Mouse (Mus musculus) heart, adult 2 months (tissue): Measurements from ENCODE around the gene Gm45062. TPM values are rescaled to one million over a fixed set of nuclear protein-coding genes. Genes with fewer than 3 reads are reported as not detected.

Experiments used
- DNase-seq, 2 experiments: peaks; one replicate each; pipeline ENCODE4 v3.0.0; 2021
- H3K27ac ChIP-seq: fragments of 200-600 bp; 2 replicates; pipeline ENCODE4 v1.8.1; 2022
- H3K27me3 ChIP-seq: fragments of 200-500 bp; 2 replicates; pipeline ENCODE4 v1.6.1; 2012; ENCODE audit warnings: mild to moderate bottlenecking, low read length, inconsistent platforms, mixed read lengths; ENCODE audit not compliant: control insufficient read depth, insufficient read depth
- H3K36me3 ChIP-seq: fragments of 200-500 bp; 2 replicates; pipeline ENCODE4 v1.6.1; 2012; ENCODE audit warnings: low read length, inconsistent platforms; ENCODE audit not compliant: control insufficient read depth, insufficient read depth
- H3K4me1 ChIP-seq: fragments of 200-500 bp; 2 replicates; pipeline ENCODE4 v1.6.1; 2011; ENCODE audit warnings: low read length; ENCODE audit not compliant: control insufficient read depth, insufficient read depth
- H3K4me3 ChIP-seq: fragments of 200-600 bp; 2 replicates; pipeline ENCODE4 v1.8.1; 2022
- H3K79me2 ChIP-seq: fragments of 200-500 bp; replicated peaks from 2 replicates; pipeline ENCODE4 v1.6.1; 2012; ENCODE audit warnings: mild to moderate bottlenecking, inconsistent platforms, low read length, moderate library complexity, mixed read lengths; ENCODE audit not compliant: control insufficient read depth, insufficient read depth
- H3K9ac ChIP-seq: fragments of 200-500 bp; 2 replicates; pipeline ENCODE4 v1.6.1; 2012; ENCODE audit warnings: low read depth, mild to moderate bottlenecking, control low read depth, inconsistent platforms, low read length, mixed read lengths
- CTCF ChIP-seq: fragments of 200-600 bp; IDR thresholded peaks from 2 replicates; pipeline ENCODE4 v1.8.1; 2022; ENCODE audit warnings: antibody characterized with exemption, mild to moderate bottlenecking, moderate library complexity
- EP300 ChIP-seq: fragments of 200-500 bp; IDR thresholded peaks from 2 replicates; pipeline ENCODE4 v1.6.1; 2011; ENCODE audit warnings: low read depth, low read length, control low read depth; ENCODE audit not compliant: insufficient read depth
- POLR2A ChIP-seq: fragments of 200-500 bp; IDR thresholded peaks from 2 replicates; pipeline ENCODE4 v1.6.1; 2011; ENCODE audit warnings: mild to moderate bottlenecking, low read depth, low read length, control low read depth; ENCODE audit not compliant: insufficient read depth
- WGBS: fragments of 180-500 bp; shearing (Covaris S2); methylation state at CpG from one replicate; pipeline ENCODE4 v1.1.7; 2018; 5-methylcytosine and 5-hydroxymethylcytosine counted together
- intact Hi-C: fragments of 180-260 bp; cut with DNase I; formaldehyde crosslinking; loops from one replicate; pipeline ENCODE4 v1.15.1; 2025
- polyA plus RNA-seq: library from polyadenylated mRNA; depleted of rRNA; stranded (reverse); fragments of >200 nt; gene quantifications from 2 replicates; pipeline ENCODE4 v1.2.3, GENCODE M21; 2012
- total RNA-seq, 2 experiments: library from RNA; stranded (reverse); gene quantifications; 2 replicates each; pipeline ENCODE4 v1.2.3; 2021

Gm45062 gene
- total and polyA plus RNA-seq, 3 experiments, result 0.57 to 1.9 TPM; not detected in 1

DNA sequence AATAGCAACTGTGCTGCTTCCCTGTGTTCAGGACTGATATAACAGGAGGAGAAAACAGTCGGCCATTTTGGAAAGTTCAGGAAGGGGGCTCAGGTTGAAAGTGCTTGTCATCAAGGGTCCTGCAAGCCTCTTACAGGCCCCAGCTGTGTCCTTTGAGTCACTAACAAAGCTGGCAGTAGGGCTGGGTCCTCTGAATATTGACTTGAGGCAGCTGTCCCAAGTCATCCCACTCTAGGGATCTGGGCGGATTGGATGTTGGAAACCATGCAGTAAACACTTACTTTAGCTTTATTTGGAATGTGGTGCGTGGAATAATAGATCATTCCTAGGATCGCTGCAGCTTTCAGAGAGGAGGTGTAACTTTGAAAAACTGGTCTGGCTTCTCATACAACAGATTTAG lies 215.6 kb downstream of the Gm45062 start:
- intact Hi-C loops, result no loop called here
- DNase-seq, result no peak

DNA sequence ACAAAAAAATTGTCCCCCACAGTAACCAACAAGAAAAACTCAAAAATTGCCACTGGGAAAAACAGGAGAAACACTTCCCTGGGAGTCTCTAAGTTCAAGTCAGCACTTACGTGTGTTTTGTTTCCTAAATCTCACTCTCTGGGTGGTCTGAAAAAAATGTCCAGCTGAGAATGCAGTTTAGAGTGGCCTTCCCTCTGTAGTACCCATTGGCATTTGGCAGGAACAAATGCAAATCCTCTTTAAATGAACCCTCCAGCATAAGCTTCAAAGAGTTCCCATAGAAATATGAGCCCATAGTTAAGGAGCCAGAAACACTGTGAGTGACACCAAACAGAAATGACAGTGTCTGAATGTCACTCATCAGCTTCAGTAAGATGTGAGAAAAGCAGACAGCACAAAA lies 219.9 kb downstream of the Gm45062 start:
- no peak overlapping the region for H3K4me3 ChIP-seq
- no peaks in the 10 kb centered on the region for H3K27me3 ChIP-seq
- peaks cover 2% of the 10 kb centered on the region; the same call in 1 of the 2 replicates for H3K36me3 ChIP-seq
- no peak overlapping the region for H3K9ac ChIP-seq
- DNase-seq, result no peak
- intact Hi-C loops, result no loop called here
- no peak overlapping the region for H3K27ac ChIP-seq
- 77% methylated on average over 1 of the region's 1 CpGs for whole genome bisulfite sequencing
- TF ChIP-seq CTCF (no peak), EP300 (no peak), POLR2A (no peak)
- H3K79me2 ChIP-seq, result no peaks in the 10 kb centered on the region
- peaks cover 2% of the 10 kb centered on the region for H3K4me1 ChIP-seq

More for the DNA sequence above, 215.6 kb downstream of the Gm45062 start:
- Histone ChIP-seq H3K36me3 (peaks cover 9% of the 10 kb centered on the region), H3K27me3 (no peaks in the 10 kb centered on the region), H3K9ac (no peak overlapping the region), H3K79me2 (no peaks in the 10 kb centered on the region), H3K27ac (no peak overlapping the region), H3K4me1 (peaks cover 9% of the 10 kb centered on the region), H3K4me3 (no peak overlapping the region)
- 82% methylated on average over 4 of the region's 4 CpGs for WGBS
- TF ChIP-seq POLR2A, result no peak
- no peak for TF ChIP-seq EP300
- TF ChIP-seq CTCF, result no peak

DNA sequence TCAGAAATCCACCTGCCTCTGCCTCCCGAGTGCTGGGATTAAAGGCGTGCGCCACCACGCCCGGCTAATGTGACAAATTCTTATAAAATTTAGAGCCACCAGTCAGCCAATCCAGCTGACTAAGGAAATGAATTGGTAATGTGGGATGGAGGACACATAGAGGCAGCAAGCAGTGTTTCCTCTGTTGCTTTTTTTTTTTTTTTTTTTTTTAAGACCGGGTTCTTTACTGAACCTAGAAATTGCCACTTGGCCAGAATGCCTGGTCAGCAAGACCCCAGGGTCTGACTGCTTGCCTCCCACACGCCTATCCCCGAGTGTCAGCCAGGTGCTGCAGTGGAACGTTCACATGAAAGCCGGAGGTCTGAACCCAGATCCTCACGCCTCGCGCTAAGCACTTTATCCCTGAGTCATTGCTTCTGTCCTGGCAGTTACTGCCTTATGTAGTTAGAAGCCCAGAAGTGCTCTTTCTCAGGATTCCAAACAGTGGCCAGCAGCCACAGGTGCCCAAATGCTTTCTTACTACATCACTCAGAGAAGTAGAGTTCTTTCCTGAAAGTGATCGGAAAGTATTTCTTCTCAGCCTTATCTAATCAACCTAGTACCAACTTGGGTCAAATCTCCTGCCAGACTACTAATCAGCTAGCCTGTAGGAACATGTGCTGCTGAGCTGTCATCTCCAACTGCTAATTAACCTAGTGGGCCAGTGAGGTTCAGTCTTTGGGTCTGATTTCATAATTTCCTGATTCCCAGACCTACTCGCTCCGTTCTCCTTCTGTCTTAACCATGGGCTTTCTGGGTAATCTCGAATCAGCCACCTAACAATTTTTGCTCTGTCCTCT lies 225.4 kb downstream of the Gm45062 start:
- intact Hi-C loops, result no loop called here
- no peak for DNase-seq
- no peak overlapping the region for H3K4me3 ChIP-seq
- TF ChIP-seq POLR2A (no peak), EP300 (no peak), CTCF (no peak)
- no peaks in the 10 kb centered on the region for H3K79me2 ChIP-seq
- no peak overlapping the region for H3K27ac ChIP-seq
- H3K9ac ChIP-seq, result no peak overlapping the region
- H3K4me1 ChIP-seq, result no peaks in the 10 kb centered on the region; the same call in 1 of the 2 replicates
- WGBS, result 82% methylated on average over 17 of the region's 17 CpGs
- H3K27me3 ChIP-seq, result no peaks in the 10 kb centered on the region
- no peaks in the 10 kb centered on the region for H3K36me3 ChIP-seq

DNA sequence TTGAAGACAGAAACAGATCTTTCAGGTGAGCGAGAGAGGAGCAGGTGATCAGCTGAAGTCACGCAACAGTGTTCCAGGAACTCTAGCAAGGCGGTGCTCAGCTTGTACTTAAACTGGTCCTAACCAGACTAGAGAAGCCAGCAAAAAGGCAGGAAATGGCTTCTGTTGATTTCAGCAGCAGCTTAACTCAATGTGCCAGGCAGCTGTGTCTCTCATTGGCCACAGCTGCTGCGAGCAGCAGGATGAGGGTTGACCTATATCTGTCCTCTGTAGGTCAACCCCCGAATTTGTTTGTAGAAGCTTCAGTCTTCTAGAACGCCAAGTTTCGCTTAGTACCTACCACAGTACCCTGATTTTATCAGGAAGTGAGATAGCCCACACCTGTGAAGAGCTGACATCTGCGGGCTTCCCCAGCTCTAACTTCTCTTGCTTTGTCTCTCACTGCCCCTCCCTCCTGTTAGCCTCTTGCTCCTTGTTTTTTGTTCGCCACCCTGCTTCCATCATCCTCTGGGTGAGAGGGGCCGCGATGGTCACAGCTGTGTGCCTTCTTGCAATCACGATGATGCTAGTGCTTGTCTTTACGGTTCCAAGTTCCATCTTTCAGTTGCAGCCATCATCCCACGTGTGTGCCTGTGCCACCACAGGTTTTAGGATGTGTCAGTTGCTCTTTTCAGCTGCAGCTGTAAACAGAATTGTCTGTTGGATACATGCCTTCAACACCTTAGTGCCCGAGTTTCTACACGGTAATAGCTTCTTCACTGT lies 226.3 kb downstream of the Gm45062 start:
- H3K9ac ChIP-seq, result no peak overlapping the region
- no peak for TF ChIP-seq CTCF
- TF ChIP-seq POLR2A, result no peak
- no peak for TF ChIP-seq EP300
- H3K27ac ChIP-seq, result no peak overlapping the region
- H3K27me3 ChIP-seq, result no peaks in the 10 kb centered on the region
- intact Hi-C loops, result no loop called here
- no peaks in the 10 kb centered on the region for H3K79me2 ChIP-seq
- no peak overlapping the region for H3K4me3 ChIP-seq
- peak in 1 of 2 experiments; percentile 40 for DNase-seq
- H3K36me3 ChIP-seq, result no peaks in the 10 kb centered on the region
- no peaks in the 10 kb centered on the region; the same call in 1 of the 2 replicates for H3K4me1 ChIP-seq
- 71% methylated on average over 16 of the region's 16 CpGs for WGBS

DNA sequence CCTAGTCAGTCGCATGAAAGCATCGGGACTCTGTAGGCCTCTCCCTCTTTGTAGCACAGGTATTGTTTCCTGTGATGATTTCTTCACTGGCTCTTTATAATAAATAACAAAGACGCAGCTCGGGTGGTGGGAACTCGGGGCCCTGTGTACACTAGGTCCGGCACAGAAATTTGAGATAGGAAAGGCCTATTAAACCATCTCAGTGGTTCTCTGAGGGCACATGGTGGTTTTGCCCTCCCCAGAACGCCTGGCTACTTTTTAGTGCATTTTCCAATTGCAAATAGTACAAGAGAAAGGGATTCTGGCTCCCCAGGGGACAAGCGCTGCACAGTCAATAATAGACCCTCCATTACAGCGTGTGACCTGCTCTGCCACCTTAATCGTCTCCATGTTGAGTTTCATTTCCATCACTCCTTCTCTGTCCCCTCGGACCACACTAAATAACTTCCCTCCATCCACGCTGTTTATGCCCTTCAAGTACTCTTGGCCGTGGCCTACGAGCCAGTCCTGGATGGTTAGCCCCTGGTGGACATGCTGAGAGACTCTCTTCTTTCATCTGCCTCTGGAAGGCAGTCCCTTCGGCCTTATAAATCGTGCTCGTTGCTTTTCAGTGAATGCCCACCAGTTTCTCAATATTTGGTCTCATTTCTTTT lies 227.3 kb downstream of the Gm45062 start:
- no peak overlapping the region for H3K9ac ChIP-seq

More for the DNA sequence above, 227.3 kb downstream of the Gm45062 start:
- no peak for TF ChIP-seq POLR2A
- TF ChIP-seq CTCF, result no peak
- TF ChIP-seq EP300, result no peak
- no peak overlapping the region for H3K4me3 ChIP-seq
- no peaks in the 10 kb centered on the region for H3K36me3 ChIP-seq
- H3K79me2 ChIP-seq, result no peaks in the 10 kb centered on the region
- H3K27ac ChIP-seq, result no peak overlapping the region
- no peak for DNase-seq
- no peaks in the 10 kb centered on the region; the same call in 1 of the 2 replicates for H3K4me1 ChIP-seq
- intact Hi-C loops, result no loop called here
- H3K27me3 ChIP-seq, result no peaks in the 10 kb centered on the region
- WGBS, result 93% methylated on average over 17 of the region's 17 CpGs
